Mouse (Mus musculus) inflammation-experienced regulatory T-cells, adult 6 months (primary cell): ENCODE results near the gene Kdm5c. TPM values are rescaled to one million over a fixed set of nuclear protein-coding genes. Genes with fewer than 3 reads are reported as not detected.
"Not testable (repeated sequence)": the region's sequence is repeated elsewhere in the genome, so short reads cannot be mapped to it uniquely, and the experiment has no call there.

Source experiments
- ATAC-seq: one replicate; pipeline ENCODE4 v1.8.0; 2017
- polyA plus RNA-seq, 3 experiments: library from polyadenylated mRNA; unstranded; fragments of 100-300 nt; shearing (Covaris generic); gene quantifications; one replicate each; pipeline ENCODE4 v1.2.1; 2017

The Kdm5c gene
- polyA plus RNA-seq, result 10 to 100 TPM; 24.4 to 35.0 (median 26.8) TPM

- ATAC-seq, result peak; percentile 93
Measured at GRCm38 (mm10) chrX:152232781-152233763, at the start of gene Kdm5c. Kdm5c (plus strand) TSS chrX:152233020.

GRCm38 (mm10) chrX:152187151-152187550 is 45.7 kb upstream of the Kdm5c start:
- no peak for ATAC-seq

DNA sequence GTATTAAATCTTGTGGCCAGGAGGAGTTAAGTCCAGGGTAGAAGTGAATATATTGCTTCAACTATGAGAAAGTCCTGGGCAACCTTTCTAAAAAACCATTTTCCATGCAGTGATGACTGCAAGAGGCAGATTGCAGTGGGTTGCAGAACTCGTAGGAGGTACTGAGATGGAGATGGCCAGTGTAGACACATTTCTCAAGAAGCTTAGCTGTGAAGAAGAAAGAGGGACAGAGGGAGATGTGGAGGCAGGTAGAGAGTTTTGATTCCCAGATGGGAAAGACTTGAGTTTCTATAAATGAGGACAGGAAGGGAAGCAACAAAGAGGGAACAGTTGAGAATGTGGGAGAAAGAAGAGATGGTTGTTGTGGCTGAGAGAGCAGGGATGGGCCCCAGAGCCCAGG is 41.6 kb upstream of the Kdm5c start:
- no peak for ATAC-seq

DNA sequence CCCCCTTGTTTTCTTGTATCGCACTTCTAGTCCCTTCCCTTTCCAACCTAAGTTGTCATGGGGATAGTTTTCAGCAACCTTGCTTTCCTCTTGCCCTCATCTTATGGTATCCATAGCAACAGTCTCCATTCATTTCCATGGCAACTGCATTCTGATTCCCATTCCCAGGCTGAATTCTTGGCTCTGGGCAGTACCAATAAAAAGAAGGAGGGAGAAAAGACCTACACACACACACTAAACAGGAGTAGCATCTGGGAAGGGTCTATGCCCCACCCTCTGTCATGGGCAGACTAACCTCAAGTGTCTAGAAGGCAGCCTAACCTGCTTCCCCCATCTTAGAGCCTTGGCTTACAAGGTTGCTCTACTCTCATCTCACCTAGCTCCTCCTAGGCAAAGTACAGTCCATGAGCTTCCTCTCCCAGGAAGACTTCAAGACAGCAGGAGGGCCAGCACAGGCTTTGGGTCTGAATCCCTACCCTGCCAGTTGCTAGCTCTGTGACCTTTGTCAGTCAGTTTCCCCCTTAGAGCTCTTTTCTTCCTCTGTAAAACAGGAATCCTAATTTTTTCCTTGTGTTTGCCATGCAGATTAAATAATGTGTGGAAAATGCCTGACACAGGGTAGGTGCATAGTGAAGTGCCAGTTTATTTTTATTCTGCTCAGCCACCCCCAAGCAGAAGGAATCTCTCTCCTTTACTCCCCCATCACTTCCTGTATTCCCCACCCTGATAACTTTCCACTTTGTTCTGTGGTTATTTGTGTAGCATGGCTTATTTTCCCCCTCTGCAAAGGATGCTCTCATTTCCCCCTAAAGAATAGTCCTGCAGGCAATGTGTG is 34.8 kb upstream of the Kdm5c start:
- no peak for ATAC-seq

GRCm38 (mm10) chrX:152201737-152202421 is 30.9 kb upstream of the Kdm5c start:
- no peak for ATAC-seq

GRCm38 (mm10) chrX:152202422-152203103 is 30.3 kb upstream of the Kdm5c start:
- ATAC-seq, result no peak

- no peak for ATAC-seq
Measured at GRCm38 (mm10) chrX:152203247-152203646, 29.6 kb upstream of the Kdm5c start.

DNA sequence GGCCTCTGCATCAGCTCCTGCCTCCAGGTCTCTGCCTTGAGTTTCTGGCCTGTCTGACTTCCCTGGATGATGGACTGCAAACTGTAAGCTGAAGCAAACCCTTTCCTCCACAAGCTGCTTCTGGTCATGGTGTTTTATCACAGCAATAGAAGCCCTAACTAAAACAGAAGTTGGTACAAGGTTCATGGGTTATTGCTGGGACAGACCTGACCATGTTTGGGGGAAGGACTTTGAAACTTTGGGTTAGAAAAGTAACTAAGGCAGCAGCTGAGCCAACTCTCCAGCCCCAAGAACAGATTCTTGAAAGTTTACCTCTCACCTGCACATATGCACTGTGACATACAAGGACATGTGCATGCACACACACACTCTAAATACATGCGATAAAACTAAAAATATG is 27.3 kb upstream of the Kdm5c start:
- ATAC-seq, result no peak

DNA sequence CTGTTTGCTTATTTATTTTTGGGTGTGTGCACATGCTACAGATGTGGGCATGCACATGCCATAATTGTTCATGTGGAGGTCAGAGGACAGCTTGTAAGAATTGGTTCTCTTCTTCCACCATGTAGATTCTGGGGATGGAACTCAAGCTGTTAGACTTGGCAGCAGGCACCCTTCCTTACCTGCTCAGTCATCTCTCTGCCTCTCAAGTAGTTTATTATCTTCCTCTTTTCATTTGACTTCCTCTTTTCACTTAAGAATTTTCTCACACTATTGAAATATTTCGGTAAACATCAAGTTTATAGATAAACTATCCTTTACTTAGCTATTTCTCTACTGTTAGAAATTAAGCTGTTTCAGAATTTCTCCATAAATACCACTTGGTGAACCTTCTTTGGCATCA is 18.1 kb upstream of the Kdm5c start:
- no peak for ATAC-seq

DNA sequence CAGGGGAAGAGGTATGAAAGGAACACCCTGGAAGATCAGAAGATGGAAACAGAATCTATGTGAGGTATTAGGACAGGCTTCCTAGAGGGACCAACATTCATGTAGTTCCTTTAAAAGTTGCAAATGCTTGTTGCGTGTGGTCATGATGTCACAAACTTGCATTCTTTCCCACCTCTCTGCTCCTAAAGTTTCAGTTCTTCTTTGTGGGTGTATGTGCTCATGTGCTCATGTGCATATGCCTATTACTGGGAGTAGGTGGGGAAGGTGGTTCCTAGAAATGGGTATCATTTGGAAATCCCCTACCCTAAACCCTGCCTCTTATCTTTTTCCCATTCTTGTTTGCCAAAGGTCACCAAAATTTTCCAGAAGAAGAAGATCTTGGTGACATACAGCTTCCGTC is 14.3 kb upstream of the Kdm5c start:
- no peak for ATAC-seq

- no peak for ATAC-seq
Measured at GRCm38 (mm10) chrX:152221721-152222120, 11.1 kb upstream of the Kdm5c start.

DNA sequence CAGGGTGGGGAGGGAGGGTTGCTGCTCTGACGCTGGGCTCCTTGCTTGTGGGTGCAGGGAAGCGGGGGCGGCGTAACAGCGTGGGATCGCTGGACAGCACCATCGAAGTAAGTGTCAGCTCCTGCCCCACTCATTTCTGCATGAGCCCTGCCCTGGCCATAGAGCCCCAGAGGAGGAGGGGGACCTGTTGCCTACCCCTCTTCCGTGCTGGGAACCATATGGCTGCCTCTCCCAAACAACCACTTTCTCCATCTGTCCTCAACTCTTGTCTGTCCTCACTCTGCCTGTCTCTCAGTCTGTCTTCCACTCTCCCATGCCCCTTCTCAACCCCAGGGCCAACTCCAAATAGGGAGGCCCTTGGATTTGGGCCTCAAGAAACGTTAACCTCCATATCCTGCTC is 10.6 kb upstream of the Kdm5c start:
- no peak for ATAC-seq

DNA sequence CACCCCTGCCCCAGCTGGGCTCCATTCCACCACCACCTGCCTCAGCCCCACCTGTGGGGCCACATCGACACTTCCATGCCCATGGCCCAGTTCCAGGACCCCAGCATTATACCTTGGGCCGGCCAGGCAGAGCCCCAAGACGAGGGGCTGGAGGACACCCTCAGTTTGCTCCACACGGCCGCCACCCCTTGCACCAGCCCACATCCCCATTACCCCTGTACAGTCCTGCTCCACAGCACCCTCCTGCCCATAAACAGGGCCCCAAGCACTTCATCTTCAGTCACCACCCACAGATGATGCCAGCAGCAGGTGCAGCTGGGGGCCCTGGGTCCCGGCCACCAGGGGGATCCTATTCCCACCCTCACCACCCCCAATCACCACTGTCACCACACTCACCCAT is 9.5 kb upstream of the Kdm5c start:
- ATAC-seq, result no peak

- ATAC-seq, result no peak
Measured at GRCm38 (mm10) chrX:152224280-152224679, 8.5 kb upstream of the Kdm5c start.

DNA sequence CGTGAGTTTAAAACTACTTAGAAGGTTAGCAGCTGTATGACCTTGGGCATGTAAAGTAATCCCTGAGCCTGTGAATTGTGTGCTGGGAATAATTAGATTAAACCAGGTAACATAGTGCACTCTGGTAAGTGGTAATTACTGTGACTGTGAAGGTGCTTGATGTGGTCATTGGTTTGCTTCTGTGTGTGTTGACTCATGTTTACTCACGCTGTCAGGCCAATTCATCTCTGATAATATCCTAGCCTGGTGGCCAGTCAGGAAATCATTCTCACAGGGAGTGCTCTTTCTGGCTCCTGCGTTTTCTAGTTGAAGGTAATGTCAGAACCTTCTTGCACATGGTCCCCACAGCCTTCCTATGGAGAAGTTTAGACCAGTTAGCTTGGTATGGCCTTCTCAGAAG is 1.3 kb downstream of the Kdm5c start:
- no peak for ATAC-seq

DNA sequence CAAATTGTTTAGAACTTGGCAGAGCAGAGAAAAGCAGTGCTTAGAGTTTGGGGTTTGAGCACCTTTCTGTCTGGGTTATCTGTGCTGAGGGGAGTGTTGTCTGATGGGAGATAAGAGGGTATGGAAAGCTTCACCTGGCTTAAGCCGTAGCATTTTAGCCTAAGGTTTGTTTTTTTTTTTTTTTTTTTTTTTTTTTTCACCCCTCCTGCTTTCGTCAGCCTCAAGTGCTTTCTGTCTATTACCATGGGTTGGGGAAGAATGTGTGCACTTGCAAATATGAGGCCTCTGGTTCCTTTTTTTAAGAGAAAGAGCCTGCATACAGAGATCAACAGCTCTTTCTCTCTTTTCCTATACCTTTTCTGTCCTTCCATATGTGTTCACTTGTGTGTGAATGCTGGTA is 2.9 kb downstream of the Kdm5c start:
- ATAC-seq, result no peak

DNA sequence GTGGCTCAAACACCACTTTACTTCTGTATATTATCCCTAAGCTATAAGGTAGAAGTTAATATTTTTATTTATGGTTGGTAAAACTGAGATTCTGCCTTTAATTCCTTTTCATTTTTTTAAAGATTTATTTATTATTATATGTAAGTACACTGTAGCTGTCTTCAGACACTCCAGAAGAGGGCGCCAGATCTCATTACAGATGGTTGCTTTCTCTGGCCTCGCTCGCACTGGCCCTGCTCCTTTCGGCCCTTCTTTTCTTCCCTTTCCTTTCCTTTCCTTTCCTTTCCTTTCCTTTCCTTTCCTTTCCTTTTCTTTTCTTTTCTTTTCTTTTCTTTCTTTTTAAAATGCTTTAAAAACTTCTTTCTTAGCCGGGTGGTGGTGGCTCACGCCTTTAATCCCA is 10.3 kb downstream of the Kdm5c start:
- ATAC-seq, result not testable (repeated sequence)

- ATAC-seq, result no peak
Measured at GRCm38 (mm10) chrX:152244492-152245189, 11.8 kb downstream of the Kdm5c start.

- no peak for ATAC-seq
Measured at GRCm38 (mm10) chrX:152271189-152271588, 38.4 kb downstream of the Kdm5c start.

- no peak for ATAC-seq
Measured at GRCm38 (mm10) chrX:152279384-152279783, 46.6 kb downstream of the Kdm5c start.

DNA sequence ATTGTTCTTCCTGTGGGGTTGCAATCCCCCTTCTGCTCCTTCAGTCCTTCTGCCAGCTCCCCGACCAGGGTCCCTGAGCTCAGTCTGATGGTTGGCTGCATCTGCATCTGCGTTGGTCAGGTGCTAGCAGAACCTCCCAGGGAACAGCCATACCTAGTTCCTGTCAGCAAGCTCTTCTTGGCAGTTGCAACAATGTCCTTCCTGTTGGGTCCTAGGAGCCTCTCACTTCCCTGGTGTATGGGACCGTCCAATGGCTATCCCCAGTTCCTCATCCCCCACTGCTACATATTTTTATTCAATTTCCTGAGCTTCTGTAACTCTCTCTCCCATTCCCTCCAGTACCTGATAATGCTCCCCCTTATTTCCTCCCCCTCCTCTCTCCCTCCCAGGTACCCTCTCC is 51.9 kb downstream of the Kdm5c start:
- ATAC-seq, result no peak

- not testable (repeated sequence) for ATAC-seq
Measured at GRCm38 (mm10) chrX:152287026-152287425, 54.2 kb downstream of the Kdm5c start.
